Mouse (Mus musculus) adrenal gland, adult (tissue): ENCODE measurements around the gene Hpd.
"Not testable (repeated sequence)": the region's sequence is repeated elsewhere in the genome, so short reads cannot be mapped to it uniquely, and the experiment has no call there.

Experiments used
- DNase-seq, 2 experiments: peaks; one replicate each; pipeline ENCODE4 v3.0.0; 2022 to 2023; ENCODE audit warnings: low spot score in 1 of 2; ENCODE audit not compliant: inconsistent age in 2 of 2

Hpd gene

DNA sequence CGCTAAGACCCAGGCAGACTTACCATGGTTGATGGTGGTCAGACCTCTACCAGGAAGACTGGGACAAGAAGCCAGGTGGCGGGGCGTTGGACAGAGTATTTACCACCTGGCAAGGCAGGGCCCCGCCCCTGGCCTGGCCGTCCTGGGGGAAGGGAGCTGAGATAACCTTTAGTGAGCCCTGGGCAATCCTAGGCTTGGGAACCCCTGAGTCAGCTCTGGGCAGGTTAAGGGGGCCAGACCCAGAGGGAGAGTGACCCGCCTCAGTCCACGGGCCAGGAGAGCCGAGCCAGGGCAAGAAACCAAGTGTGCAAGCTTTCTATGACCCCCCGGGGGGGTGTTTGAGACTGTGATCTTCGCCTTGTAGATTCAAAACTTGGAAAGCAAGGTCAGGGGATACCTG lies at the start of gene Hpd:
TSS of gene Hpd (minus strand) at position 77 of the 400 bp plus-strand sequence.
- DNase-seq: no peak

DNA sequence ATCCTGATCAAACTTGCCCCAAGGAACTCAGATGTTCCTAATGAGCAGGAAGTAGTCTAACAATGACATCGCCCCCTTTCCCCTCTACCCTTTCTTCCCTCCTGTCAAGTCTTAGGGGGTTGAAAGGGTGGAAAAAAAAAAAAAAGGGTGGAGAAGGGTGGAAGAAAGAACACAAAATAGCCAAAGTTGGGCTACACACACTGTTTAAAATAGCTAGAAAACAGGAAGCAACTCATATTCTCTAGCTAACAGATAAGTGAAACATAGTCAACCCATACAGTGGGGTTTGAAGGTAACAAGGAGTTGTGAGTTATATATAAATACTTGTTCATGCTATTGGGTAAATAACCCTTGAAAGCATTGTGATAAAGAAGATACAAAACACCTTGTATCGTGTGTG lies 49.7 kb upstream of the Hpd start:
- DNase-seq: no peak

DNA sequence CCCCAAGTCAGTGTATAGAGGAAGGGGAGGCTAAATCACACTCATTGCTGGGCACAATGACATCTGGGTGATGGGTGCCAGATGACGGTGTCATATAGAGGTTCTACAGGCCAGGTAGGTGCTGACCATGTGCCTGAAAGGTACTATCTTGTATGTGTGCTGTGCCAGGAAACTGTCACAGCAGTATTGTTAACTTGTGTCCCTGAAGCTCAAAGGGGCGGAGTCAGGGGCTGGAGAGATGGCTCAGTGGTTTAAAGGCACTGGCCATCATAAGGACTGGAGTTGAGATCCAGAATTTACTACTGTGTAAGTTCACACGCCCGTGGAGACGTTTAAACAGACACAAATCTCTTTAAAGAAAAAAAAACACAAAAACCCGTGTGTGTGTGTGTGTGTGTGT lies 46.8 kb upstream of the Hpd start:
- peak in 1 of 2 experiments; percentile 43 for DNase-seq

DNA sequence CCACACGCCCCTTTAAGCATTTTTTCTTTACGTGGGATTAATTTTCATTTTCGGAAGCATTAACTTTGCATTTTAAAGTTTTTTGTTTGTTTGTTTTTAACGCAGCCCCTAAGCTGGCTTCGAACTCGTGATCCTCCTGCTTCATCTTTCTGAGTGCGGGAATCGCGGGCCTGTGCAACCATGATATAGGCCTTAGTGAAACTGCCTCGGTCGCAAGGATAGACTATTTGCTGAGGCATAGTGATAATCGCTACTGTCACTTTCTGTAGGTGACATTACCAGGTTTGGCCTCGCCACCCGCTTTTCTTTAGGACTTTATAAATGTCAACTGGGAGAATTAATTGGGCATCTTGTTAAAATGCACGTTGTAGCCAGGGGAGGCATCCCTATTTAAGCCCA lies 46.0 kb upstream of the Hpd start:
- no peak for DNase-seq

DNA sequence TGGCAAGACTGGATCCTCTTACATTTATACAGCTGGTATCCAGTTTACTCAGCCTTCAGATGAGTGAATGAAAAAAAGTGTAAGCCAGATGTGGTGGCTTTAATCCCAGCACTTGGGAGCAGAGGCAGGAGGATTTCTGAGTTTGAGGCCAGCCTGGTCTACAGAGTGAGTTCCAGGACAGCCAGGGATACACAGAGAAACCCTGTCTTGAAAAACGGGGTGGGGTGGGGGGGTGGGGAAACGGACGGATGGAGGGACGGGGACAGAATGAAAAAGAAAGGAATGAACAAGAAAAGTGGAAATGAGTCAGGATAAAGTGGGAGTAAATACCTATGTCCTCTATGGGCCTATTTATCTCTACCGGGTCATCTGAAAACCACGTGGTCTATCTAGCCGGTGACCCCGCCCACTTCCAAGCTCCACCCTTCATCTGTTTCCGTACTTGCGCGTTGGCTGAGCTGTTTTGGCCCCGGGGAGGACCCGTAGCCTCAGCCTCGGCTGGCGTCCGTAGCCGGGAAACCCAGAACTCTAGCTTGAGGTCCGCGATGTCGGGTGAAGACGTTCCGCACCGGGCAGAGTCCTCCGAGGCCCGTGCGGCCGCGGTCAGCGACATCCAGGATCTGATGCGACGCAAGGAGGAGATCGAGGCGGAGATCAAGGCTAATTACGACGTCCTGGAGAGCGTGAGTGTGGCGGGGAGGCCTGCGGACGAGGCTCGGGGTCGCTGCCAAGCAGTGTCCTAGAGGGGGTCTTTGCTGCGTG lies 45.4 kb upstream of the Hpd start:
- peak; percentile 95 to 98 for DNase-seq

DNA sequence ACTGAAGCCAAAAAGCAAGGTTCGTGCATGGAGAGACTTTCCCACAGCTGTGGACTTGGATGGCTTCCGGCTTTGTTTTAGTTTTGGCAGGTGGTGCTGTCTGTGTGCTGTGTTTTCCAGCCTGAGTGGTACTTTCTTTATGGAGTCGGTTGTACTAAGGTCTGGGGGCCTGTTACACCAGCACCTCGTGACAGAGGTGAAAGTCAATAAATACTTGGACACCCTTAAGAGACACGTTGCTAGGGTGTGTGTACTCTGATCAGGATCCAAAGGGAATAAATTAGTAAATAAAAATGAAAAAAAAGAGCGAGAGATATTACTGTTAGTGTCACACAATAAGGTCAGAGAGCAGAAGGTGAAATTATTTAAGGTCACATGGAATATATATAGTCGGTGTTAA lies 44.3 kb upstream of the Hpd start:
- DNase-seq: no peak

DNA sequence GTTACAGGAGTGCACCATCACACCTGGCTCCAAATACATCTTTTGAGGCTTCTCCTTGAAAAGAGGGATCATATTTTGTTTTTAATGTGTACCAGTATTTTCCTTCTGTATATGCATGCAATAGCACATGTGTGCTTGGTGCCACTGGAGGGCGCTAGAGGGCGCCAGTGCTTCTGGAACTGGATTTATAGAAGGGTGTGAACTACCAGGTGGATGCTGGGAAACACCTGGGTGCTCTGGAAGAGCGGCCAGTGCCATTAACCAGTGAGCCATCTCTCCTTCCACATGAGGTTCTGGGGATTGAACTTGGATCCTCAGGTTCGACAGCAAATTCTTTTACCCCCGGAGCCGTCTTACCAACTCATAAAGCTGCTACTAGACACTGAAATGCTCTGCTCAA lies 41.3 kb upstream of the Hpd start:
- DNase-seq: not testable (repeated sequence)

DNA sequence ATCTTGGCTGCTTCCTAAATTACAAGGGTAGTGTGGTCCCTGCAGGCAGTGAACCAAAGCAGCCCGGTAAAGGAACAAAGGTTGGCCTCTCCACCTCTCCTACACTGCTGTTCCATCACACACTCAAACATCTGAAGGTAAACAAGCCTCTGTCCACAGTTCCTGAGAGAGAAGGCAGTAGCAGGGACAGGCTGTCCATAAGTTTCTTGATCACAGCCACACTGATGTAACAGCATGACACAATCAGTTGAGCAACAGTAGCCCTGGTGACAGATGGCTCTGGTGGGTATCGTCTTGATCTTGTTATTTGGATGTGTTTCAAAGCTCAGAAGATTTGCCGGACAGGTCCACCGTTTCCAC lies 40.5 kb upstream of the Hpd start:
- peak; percentile 36 to 53 for DNase-seq

DNA sequence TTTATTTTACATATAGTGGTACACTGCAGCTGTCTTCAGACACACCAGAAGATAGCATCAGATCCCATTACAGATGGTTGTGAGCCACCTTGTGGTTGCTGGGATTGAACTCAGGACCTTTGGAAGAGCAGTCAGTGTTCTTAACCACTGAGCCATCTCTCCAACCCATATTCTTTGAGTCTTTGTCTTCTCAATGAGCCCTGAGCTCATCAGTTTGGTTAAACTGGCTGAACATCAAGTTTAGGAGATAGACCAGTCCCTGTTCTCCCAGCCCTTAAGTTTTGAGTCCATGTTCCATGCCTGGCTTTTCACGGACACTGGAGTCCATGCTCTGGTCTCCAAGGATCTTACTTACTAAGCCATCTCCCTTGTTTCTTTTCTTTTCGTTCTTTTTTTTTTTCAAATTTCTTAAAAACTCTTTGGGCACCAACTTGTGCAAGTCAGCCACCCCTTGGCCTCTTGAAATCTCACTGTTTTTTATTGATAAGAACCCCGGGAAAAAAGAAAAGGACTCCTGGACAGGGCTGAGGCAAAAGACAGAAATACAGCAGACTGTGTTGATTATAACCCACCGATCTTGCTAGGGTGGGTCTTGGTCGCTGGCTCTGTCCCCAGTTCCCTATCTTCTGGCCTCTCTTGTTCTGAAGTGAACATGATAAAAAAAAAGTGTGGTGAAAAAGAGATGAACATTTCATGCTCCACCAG lies 40.0 kb upstream of the Hpd start:
- DNase-seq: not testable (repeated sequence)

DNA sequence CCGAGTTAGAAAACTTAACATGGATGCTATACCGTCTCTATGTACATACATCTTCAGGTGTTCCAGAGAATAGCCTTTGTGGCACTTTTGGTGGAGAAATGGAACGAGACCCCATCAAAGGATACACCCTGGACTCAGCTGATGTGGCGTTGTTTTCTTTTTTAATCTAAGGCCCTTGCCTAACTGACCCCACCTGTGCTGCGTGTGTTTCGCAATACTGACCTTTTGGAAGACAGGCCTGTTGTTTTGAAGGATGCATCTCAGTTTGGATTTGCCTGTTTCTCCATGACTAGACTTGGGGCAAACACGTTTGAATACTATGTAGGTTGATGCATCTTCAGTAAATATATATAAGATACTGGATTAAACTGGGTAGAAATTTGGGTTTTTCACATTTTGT lies 21.1 kb upstream of the Hpd start:
- not testable (repeated sequence) for DNase-seq

DNA sequence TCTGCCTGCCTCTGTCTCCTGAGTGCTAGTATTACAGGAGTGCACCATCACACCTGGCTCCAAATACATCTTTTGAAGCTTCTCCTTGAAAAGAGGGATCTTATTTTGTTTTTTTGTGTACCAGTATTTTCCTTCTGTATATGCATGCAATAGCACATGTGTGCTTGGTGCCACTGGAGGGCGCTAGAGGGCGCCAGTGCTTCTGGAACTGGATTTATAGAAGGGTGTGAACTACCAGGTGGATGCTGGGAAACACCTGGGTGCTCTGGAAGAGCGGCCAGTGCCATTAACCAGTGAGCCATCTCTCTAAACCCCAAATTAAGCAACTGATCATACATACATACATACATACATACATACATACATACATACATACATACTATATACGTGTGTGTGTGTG lies 20.2 kb upstream of the Hpd start:
- DNase-seq: not testable (repeated sequence)

DNA sequence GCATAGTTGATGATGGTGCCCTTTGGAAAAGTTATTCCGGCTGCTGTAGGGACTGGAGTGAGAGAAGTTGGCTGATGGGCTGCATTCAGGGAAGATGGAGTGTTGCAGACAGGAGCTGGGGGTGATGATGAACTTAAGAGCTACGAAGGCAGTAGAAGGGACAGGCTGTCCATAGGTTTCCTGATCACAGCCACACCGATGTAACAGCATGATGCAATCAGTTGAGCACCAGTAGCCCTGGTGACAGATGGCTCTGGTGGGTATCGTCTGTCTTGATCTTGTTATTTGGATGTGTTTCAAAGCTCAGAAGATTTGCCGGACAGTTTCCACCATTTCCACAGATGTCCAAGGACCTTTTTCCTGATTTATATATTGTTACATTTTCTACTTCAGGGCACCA lies 19.5 kb upstream of the Hpd start:
- DNase-seq: no peak

DNA sequence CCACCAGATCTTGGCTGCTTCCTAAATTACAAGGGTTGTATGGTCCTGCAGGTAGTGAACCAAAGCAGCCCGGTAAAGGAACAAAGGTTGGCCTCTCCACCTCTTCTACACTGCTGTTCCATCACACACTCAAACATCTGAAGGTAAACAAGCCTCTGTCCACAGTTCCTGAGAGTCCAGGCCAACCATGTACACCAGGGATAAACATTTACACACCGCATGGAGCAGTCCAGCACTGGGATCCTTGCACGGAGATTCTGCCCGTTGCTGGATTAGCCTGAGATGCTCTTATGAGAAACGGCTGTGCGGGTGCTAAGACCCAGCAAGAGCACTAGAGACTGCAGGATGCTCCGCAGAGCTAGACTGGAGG lies 19.0 kb upstream of the Hpd start:
- DNase-seq: no peak

DNA sequence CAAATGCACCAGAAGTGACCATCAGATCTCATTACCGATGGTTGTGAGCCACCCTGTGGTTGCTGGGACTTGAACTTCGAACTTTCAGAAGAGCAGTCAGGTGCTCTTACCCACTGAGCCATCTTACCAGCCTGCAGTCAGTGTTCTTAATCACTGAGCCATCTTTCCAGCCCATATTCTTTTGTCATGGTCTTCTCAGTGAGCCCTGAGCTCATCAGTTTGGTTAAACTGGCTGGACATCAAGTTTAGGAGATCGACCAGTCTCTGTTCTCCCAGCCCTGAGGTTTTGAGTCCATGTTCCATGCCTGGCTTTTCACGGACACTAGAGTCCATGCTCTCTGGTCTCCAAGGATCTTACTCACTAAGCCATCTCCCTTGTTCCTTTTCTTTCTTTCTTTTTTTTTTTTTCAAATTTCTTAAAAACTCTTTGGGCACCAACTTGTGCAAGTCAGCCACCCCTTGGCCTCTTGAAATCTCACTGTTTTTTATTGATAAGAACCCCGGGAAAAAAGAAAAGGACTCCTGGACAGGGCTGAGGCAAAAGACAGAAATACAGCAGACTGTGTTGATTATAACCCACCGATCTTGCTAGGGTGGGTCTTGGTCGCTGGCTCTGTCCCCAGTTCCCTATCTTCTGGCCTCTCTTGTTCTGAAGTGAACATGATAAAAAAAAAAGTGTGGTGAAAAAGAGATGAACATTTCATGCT lies 18.4 kb upstream of the Hpd start:
- DNase-seq: not testable (repeated sequence)

DNA sequence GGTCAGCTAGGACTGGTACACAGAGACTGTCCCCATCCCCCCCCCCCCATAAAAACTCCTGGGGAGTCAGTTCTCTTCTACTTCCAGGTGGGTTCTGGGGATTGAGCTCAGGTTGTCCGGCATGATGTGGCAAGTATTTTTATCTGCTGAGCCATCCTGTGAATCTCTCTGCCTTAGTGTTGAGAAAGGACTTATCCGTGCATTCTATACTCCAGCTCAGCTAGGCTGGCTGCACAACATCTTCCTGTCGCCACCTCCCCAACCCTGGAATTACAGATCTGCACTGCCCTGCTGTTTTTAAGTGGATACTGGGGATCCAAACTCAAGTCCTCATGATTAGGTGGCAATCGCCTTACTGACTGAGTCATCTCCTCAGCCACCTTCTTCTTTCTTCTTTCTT lies 16.0 kb upstream of the Hpd start:
- DNase-seq: no peak

DNA sequence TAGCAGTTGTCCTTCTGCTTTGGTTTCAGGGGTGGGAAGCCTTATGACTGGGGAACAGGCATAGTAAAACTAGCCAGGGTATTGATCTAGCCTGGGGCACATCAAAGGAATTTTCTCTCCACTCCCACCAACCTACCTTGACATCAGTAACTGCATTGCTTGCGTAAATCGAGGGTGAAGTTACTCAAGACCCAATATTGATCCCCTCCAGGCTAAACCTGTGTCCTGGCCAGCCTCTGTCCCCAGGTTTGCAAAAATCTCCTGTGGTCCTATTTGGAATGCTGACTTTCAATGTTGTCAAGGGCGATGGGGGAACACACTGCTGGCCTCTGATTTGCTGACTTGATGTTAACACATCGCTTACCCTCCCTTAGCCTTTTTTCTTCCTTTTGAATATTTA lies 14.2 kb upstream of the Hpd start:
- no peak for DNase-seq

DNA sequence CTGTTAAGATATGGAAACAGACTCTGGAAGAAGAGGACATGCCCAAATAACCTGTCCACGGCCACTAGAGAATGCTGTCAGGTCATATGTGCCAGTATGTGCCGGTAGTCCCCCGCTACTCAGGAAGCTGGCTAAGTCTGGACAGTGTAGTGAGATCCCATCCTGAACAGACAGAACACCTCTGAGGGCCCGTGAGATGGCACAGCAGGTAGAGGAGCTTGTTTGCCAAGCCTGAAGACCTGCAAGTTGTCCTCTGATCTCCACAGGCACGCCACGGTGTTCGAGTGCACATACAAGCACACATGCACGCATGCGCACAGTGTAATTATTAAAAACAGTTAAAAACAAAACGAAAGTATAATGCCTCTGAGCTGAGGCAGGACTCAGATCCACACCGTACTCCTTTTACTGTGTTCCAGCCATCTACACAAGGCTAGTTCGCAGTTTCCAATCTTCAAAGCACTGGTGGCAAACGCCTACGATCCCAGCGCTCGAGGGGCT lies 13.0 kb upstream of the Hpd start:
- no peak for DNase-seq

DNA sequence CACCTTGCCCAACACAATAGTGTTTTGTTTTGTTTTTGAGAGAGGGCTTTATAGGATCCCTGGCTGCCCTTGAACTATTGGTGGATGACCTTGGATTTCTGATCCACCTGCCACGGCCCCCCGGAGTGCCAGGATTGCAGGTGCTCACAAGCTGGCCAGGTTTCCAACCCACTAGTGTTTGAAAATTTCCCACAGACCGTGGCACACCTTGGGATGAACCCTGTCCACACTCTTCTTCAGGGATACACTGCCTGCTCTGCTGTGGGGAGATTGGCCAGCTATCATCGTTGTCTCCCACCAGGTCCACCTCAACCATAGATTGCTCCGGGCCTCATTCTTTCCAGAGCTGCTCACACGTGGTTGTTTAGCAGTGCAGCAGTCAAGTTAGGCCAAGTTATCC lies 12.3 kb upstream of the Hpd start:
- DNase-seq: no peak

DNA sequence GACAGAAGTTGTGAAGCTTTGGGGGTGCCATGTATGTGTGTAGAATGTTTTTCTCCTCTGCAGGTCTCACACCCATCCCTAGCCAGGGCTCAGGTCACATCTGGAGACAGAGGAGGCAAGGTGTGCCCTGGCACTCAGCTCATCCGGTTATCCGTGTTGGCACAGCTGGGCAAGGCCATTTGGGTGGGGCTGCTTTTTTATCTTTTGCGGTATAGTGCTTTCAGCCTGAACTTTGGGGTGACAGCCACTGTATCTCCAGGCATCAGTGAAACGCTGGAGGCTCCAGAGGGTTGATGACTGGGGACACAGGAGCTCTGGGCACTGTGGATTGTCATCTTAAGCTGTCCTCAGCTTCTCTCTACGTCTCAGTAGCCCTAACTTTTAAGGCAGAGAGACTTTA lies 10.9 kb upstream of the Hpd start:
- no peak for DNase-seq

DNA sequence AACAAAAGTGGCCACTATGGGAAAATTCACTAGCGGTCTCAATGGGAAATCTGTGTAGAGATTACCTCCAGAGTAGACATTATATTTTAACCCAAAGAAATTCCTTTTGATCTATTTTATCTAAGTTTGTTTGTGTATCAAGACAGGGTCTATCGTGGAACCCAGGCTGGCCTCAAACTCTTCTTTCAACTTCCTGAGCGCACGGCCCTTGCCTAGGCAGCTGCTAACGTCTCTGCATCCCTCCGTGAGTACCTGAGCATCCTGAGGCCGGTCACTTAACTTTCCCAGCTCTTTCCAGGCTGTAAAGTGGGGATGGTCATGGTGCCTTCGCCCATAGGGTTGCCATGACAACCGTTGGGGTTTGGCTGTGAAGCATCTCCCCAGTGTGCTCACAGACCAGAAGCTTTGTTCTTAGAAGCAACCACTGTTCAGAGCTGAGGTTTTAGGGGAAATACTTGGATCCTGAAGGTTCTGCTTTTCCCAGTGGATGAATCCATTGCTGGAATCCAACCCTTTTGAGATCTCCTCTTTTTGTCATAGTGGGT lies 10.2 kb upstream of the Hpd start:
- no peak for DNase-seq

DNA sequence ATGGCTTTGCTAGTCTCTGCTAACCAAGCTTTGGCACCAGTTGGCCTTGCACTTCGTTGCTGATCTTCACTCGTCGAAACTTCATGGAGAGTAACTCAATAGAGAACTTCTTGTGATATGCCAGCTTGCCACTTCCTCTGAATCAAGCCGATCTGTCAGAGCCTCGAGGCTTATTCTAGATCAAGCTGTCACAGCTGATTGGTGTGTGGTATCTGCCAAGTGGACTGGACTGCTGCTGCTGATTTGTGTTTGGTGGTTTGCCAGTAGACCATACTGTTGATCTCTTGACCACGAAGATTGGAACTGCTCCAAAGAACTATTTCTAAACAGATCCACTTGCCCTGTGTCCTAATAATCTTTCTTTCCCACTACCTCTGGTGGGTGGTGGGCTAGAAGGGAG lies 8.9 kb upstream of the Hpd start:
- DNase-seq: no peak

DNA sequence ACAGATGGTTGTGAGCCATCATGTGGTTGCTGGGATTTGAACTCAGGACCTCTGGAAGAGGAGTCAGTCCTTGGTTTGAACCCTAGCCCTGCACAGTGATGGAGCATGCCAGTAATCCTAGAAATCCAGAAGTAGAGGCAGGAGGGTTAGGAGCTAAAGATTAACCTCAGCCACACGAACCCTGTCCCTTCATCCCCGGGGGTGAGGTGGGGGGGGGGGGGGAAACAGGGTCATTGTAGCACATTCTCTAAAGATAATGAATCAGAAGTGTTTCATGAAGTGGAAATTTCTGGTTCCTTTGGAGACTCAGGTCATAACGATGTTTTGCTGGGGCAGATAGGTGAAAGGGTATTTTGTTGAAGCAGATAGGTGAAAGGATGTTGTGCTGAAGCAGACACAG lies 8.4 kb upstream of the Hpd start:
- DNase-seq: no peak
